In the genomic region with DNA sequence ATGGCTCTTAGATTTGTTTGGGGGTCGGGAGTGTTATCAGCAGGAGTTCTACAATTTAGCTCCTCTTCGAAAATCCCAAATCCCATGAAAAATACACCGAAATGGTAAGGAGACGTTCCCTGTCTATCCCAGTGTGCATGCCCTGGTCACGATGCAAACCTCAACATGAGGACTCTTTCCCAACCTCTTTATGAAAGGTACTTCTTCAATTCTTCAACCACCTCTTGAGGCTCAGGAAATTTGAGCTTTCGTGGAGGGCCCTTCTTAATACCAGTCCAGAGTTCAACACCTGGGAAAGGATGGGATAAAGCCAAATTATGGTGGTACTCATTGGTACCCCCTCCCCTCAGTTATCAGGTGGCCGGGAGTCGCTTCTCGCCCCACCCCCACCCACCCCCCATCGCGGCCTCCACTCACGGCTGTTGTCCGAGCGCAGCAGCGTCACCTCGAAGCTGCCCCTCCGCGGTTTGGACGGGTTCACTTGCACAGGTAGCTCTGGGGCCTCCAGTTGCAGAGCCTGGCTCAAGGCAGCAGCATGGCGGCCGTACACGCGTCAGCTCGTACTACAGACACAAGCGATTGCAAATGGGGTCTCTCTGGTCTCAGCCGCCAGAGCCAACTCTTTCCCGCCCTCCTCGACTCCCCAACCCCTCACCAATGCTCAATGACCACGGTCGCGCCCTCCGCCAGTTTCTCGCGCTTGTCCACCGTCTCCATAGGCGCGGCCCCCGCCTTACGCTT, we compare ENCODE assay signal across 8 mouse cellular contexts. TPM values are rescaled to one million over a fixed set of nuclear protein-coding genes. Genes with fewer than 3 reads are reported as not detected.
DNase-seq lines count a peak whose midpoint lies in the region; ATAC-seq lines count a peak whose summit lies in the region.

No protein-coding gene starts in this region.

- peak overlapping the region; percentile 96 for H3K4me3 ChIP-seq in kidney, embryonic 14.5 days (ENCODE audit: low read length)
- H3K4me3 ChIP-seq in forebrain, embryonic 13.5 days, result peak overlapping the region; percentile 88
- peak overlapping the region; percentile 94 for H3K4me3 ChIP-seq in limb, embryonic 13.5 days
- H3K4me3 ChIP-seq in midbrain, embryonic 13.5 days (replicated peaks), result peak overlapping the region; percentile 91

- no peaks in the 10 kb centered on the region for H3K9me3 ChIP-seq in kidney, embryonic 14.5 days (ENCODE audit: control insufficient read depth, low read length)
- H3K9me3 ChIP-seq in forebrain, embryonic 13.5 days (replicated peaks), result no peaks in the 10 kb centered on the region
- H3K9me3 ChIP-seq in limb, embryonic 13.5 days, result no peaks in the 10 kb centered on the region
- H3K9me3 ChIP-seq in midbrain, embryonic 13.5 days, result no peaks in the 10 kb centered on the region

- peak overlapping the region; percentile 93 for H3K27ac ChIP-seq in kidney, embryonic 14.5 days (ENCODE audit: low read depth, low read length)
- H3K27ac ChIP-seq in forebrain, embryonic 13.5 days, result peak overlapping the region; percentile 92
- peak overlapping the region; percentile 94 for H3K27ac ChIP-seq in limb, embryonic 13.5 days
- peak overlapping the region; percentile 93 for H3K27ac ChIP-seq in midbrain, embryonic 13.5 days

- peak; percentile 77 for ATAC-seq in kidney, embryonic 14.5 days (ENCODE audit: low FRiP score, low TSS enrichment)
- peak; percentile 21 for ATAC-seq in activated CD4-positive, CD25-positive, alpha-beta regulatory T cell, adult 4 months
- peak; percentile 77 for ATAC-seq in forebrain, embryonic 13.5 days
- peak; percentile 75 for ATAC-seq in limb, embryonic 13.5 days (ENCODE audit: low FRiP score, low read depth)
- peak; percentile 88 for ATAC-seq in midbrain, embryonic 13.5 days

- peak overlapping the region; percentile 94 for H3K9ac ChIP-seq in kidney, embryonic 14.5 days (ENCODE audit: low read depth, low read length)
- H3K9ac ChIP-seq in forebrain, embryonic 13.5 days, result peak overlapping the region; percentile 89
- peak overlapping the region; percentile 90 for H3K9ac ChIP-seq in limb, embryonic 13.5 days
- H3K9ac ChIP-seq in midbrain, embryonic 13.5 days (replicated peaks), result peak overlapping the region; percentile 93

- peaks cover 9% of the 10 kb centered on the region; the same call in 1 of the 2 replicates for H3K4me1 ChIP-seq in kidney, embryonic 14.5 days (ENCODE audit: control insufficient read depth, insufficient read depth, low read length)
- peaks cover 13% of the 10 kb centered on the region for H3K4me1 ChIP-seq in forebrain, embryonic 13.5 days
- H3K4me1 ChIP-seq in limb, embryonic 13.5 days, result peaks cover 10% of the 10 kb centered on the region
- peaks cover 14% of the 10 kb centered on the region for H3K4me1 ChIP-seq in midbrain, embryonic 13.5 days (replicated peaks)

- DNase-seq in kidney, adult 8-10 months, result no peak
- DNase-seq in frontal cortex, adult 2 months (ENCODE audit: extremely low spot score in 1 of 2, low spot score in 1 of 2), result no peak
- no peak for DNase-seq in spleen, postnatal 36 days (ENCODE audit: low spot score in 2 of 2)

- peaks cover 30% of the 10 kb centered on the region for H3K36me3 ChIP-seq in kidney, embryonic 14.5 days (ENCODE audit: control insufficient read depth, insufficient read depth, low read length)
- H3K36me3 ChIP-seq in forebrain, embryonic 13.5 days (ENCODE audit: poor library complexity, severe bottlenecking), result peaks cover 45% of the 10 kb centered on the region
- H3K36me3 ChIP-seq in limb, embryonic 13.5 days, result peaks cover 34% of the 10 kb centered on the region
- H3K36me3 ChIP-seq in midbrain, embryonic 13.5 days, result peaks cover 37% of the 10 kb centered on the region

- H3K4me2 ChIP-seq in kidney, embryonic 14.5 days (replicated peaks; ENCODE audit: low read depth, low read length), result peak overlapping the region; percentile 56
- peak overlapping the region; percentile 71 for H3K4me2 ChIP-seq in forebrain, embryonic 13.5 days
- peak overlapping the region; percentile 73 for H3K4me2 ChIP-seq in limb, embryonic 13.5 days (replicated peaks)
- peak overlapping the region; percentile 77 for H3K4me2 ChIP-seq in midbrain, embryonic 13.5 days (replicated peaks)

- WGBS in kidney, embryonic 14.5 days, result 3% methylated on average over 39 of the region's 39 CpGs
- WGBS in forebrain, embryonic 13.5 days, result 2% methylated on average over 36 of the region's 39 CpGs
- 3% methylated on average over 39 of the region's 39 CpGs for WGBS in limb, embryonic 13.5 days
- 2% methylated on average over 39 of the region's 39 CpGs for WGBS in midbrain, embryonic 13.5 days

- H3K27me3 ChIP-seq in kidney, embryonic 14.5 days (ENCODE audit: control insufficient read depth, insufficient read depth, low read length), result no peaks in the 10 kb centered on the region
- no peaks in the 10 kb centered on the region for H3K27me3 ChIP-seq in forebrain, embryonic 13.5 days
- H3K27me3 ChIP-seq in limb, embryonic 13.5 days, result no peaks in the 10 kb centered on the region
- H3K27me3 ChIP-seq in midbrain, embryonic 13.5 days, result no peaks in the 10 kb centered on the region

RNA-seq across cellular contexts. Expression of gene Selenoh, which starts 0.6 kb away (rescaled TPM):
- polyA plus RNA-seq in kidney, embryonic 14.5 days (2014; fragmentation: Nextera tagmentation; extraction: Ambion mirVana), result 404 and 541 TPM in 2 replicates
- 100 to 1,000 TPM; 152 to 184 TPM for polyA plus RNA-seq in activated CD4-positive, CD25-positive, alpha-beta regulatory T cell, adult 4 months (2017; shearing (Covaris generic))
- polyA plus RNA-seq in forebrain, embryonic 13.5 days (2015; fragmentation: Nextera tagmentation; extraction: Ambion mirVana), result 418 and 438 TPM in 2 replicates
- 310 and 320 TPM in 2 replicates for polyA plus RNA-seq in limb, embryonic 13.5 days (2015; fragmentation: Nextera tagmentation; extraction: Ambion mirVana)
- polyA plus RNA-seq in midbrain, embryonic 13.5 days (2015; fragmentation: Nextera tagmentation; extraction: Ambion mirVana), result 272 and 278 TPM in 2 replicates
- 54.9 and 56.1 TPM in 2 replicates for polyA plus RNA-seq in frontal cortex, adult 2 months (2012; rRNA removed)

RNA-seq across cellular contexts. Expression of gene Gm28635, which starts 7.8 kb away (rescaled TPM):
- polyA plus RNA-seq in kidney, embryonic 14.5 days (2014; fragmentation: Nextera tagmentation; extraction: Ambion mirVana), result not detected in 2 replicates
- polyA plus RNA-seq in activated CD4-positive, CD25-positive, alpha-beta regulatory T cell, adult 4 months (2017; shearing (Covaris generic)), result not detected
- polyA plus RNA-seq in forebrain, embryonic 13.5 days (2015; fragmentation: Nextera tagmentation; extraction: Ambion mirVana), result not detected in 2 replicates
- not detected in 2 replicates for polyA plus RNA-seq in limb, embryonic 13.5 days (2015; fragmentation: Nextera tagmentation; extraction: Ambion mirVana)
- polyA plus RNA-seq in midbrain, embryonic 13.5 days (2015; fragmentation: Nextera tagmentation; extraction: Ambion mirVana), result not detected in 2 replicates
- not detected in 2 replicates for polyA plus RNA-seq in frontal cortex, adult 2 months (2012; rRNA removed)

RNA-seq across cellular contexts. Expression of gene Med19, which starts 8.2 kb away (rescaled TPM):
- polyA plus RNA-seq in kidney, embryonic 14.5 days (2014; fragmentation: Nextera tagmentation; extraction: Ambion mirVana), result 48.5 and 50.5 TPM in 2 replicates
- polyA plus RNA-seq in activated CD4-positive, CD25-positive, alpha-beta regulatory T cell, adult 4 months (2017; shearing (Covaris generic)), result 10 to 100 TPM; 16.9 to 17.8 TPM
- polyA plus RNA-seq in forebrain, embryonic 13.5 days (2015; fragmentation: Nextera tagmentation; extraction: Ambion mirVana), result 54.6 and 56.2 TPM in 2 replicates
- 32.2 and 34.5 TPM in 2 replicates for polyA plus RNA-seq in limb, embryonic 13.5 days (2015; fragmentation: Nextera tagmentation; extraction: Ambion mirVana)
- polyA plus RNA-seq in midbrain, embryonic 13.5 days (2015; fragmentation: Nextera tagmentation; extraction: Ambion mirVana), result 49.3 and 53.3 TPM in 2 replicates
- 27.7 and 31.7 TPM in 2 replicates for polyA plus RNA-seq in frontal cortex, adult 2 months (2012; rRNA removed)

RNA-seq across cellular contexts. Expression of gene Tmx2, which starts 8.9 kb away (rescaled TPM):
- polyA plus RNA-seq in kidney, embryonic 14.5 days (2014; fragmentation: Nextera tagmentation; extraction: Ambion mirVana), result 145 and 163 TPM in 2 replicates
- 100 to 1,000 TPM; 108 to 124 TPM for polyA plus RNA-seq in activated CD4-positive, CD25-positive, alpha-beta regulatory T cell, adult 4 months (2017; shearing (Covaris generic))
- 179 and 199 TPM in 2 replicates for polyA plus RNA-seq in forebrain, embryonic 13.5 days (2015; fragmentation: Nextera tagmentation; extraction: Ambion mirVana)
- 111 and 113 TPM in 2 replicates for polyA plus RNA-seq in limb, embryonic 13.5 days (2015; fragmentation: Nextera tagmentation; extraction: Ambion mirVana)
- 226 and 249 TPM in 2 replicates for polyA plus RNA-seq in midbrain, embryonic 13.5 days (2015; fragmentation: Nextera tagmentation; extraction: Ambion mirVana)
- 250 and 254 TPM in 2 replicates for polyA plus RNA-seq in frontal cortex, adult 2 months (2012; rRNA removed)

RNA-seq across cellular contexts. Expression of gene Btbd18, which starts 11.1 kb away (rescaled TPM):
- polyA plus RNA-seq in kidney, embryonic 14.5 days (2014; fragmentation: Nextera tagmentation; extraction: Ambion mirVana), result 0.24 and 0.31 TPM in 2 replicates
- polyA plus RNA-seq in activated CD4-positive, CD25-positive, alpha-beta regulatory T cell, adult 4 months (2017; shearing (Covaris generic)), result under 1 TPM; 0.15 to 0.53 TPM
- polyA plus RNA-seq in forebrain, embryonic 13.5 days (2015; fragmentation: Nextera tagmentation; extraction: Ambion mirVana), result 0.25 and 0.31 TPM in 2 replicates
- 0.22 and 0.45 TPM in 2 replicates for polyA plus RNA-seq in limb, embryonic 13.5 days (2015; fragmentation: Nextera tagmentation; extraction: Ambion mirVana)
- polyA plus RNA-seq in midbrain, embryonic 13.5 days (2015; fragmentation: Nextera tagmentation; extraction: Ambion mirVana), result 0.35 and 0.42 TPM in 2 replicates
- polyA plus RNA-seq in frontal cortex, adult 2 months (2012; rRNA removed), result not detected in 2 replicates

Comparison
In these comparisons a context has a peak if more than half of its experiments do, and no peak if none do; other contexts are left out.
1. ATAC-seq: peak in every context shown above with its lines; median percentile 88 in midbrain, embryonic 13.5 days; 77 in kidney, embryonic 14.5 days; 77 in forebrain, embryonic 13.5 days; 75 in limb, embryonic 13.5 days; 21 in activated CD4-positive, CD25-positive, alpha-beta regulatory T cell, adult 4 months.